Mouse (Mus musculus): ENCODE data around the gene L3hypdh.
"Not testable (repeated sequence)": the region's sequence is repeated elsewhere in the genome, so short reads cannot be mapped to it uniquely, and the experiment has no call there.

Gene L3hypdh

DNA sequence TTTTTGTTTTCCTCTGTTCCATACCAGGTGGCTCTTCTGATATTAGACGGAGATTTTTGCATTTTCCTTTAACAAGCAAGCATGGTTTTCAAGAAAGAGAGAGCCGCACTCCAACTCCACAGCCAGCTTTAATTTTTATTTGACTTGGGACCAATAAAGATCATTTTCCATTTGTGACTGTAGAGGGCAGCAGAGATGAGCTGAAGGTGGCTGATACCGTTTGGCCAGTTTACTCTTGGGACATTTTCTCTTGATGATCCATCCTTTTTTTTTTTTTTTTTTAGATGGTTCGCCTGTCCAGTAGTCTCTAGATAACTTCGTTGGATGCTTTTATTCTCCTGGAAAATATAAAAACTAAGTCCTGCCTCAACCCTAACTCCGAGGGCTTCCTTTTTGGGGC lies 31.9 kb downstream of the L3hypdh start:
- no peak for DNase-seq

DNA sequence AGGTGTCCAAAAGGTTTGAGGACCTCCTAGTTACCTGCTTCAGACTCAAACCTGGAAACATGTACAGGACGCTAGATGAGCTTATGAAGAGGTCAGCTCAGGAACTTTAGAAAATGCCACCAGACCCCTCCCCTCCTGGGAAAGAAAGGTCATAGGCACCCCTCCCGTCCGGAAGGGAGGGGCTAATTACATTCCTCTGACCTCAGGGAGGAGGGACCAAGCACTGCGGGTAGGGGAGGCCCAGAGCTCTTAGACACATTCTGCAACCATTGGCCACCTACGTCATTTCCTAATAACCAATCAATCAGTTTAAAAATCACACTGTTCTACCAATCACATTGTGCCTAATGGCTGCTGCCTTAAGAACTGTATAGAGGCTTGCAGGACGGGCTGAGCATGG lies 32.7 kb downstream of the L3hypdh start:
- no peak for DNase-seq

DNA sequence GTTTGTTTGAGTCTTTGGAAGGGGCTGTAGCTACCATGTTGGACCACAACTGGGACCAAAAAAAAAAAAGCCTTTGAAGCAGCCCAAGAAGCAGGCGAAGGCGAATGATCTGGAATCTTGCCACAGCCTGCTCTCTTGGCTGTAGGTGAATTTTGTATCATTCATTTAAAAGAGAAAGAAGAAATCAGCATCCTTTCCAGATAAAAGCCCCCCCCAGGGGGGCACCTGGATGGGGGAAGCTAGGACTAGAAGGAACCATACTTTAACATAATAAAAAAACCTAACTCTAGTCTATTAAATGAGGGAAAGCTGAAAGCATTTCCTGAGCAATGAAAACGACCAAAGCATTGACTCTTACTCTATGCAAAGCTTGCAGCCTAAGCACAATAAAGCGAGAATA lies 34.4 kb downstream of the L3hypdh start:
- no peak for DNase-seq

DNA sequence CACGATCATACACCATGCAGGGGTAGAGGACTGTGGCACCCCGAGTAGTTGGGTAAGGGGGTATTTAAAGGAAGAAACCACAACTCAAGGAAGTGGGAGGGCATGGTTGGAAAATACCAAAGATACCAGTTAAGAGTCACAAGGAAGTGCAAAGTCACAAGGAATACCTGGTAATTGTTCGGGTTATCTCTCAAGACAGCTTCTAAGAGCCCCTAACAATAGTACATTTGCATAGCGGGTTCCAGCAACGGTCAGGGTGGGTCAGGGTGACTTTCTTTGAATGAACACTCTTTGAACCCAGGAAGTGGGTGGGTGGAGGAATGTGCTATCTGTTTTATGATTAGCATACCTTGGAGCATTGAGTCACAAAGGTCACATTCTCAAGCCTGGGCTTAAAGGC lies 35.1 kb downstream of the L3hypdh start:
- DNase-seq = not testable (repeated sequence)

DNA sequence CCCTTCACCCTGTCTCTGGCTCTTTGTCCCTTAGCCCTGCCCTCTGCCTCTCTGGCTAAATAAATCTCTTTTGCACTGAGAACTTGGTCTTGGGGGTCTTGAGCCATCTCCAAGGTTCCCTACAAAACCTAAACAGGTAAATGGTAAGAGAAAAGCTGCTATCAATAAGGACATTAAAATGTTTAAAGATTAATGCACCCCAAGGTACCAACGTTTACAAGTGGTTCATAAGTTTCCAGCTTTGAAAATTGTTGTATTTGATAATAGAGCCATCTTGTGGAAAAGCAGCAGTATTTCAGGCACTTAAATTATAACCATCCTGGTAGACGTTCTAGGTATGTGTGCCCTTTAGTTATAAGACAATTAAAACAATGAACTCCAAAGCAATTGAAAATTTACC lies 37.7 kb downstream of the L3hypdh start:
- no peak for DNase-seq

DNA sequence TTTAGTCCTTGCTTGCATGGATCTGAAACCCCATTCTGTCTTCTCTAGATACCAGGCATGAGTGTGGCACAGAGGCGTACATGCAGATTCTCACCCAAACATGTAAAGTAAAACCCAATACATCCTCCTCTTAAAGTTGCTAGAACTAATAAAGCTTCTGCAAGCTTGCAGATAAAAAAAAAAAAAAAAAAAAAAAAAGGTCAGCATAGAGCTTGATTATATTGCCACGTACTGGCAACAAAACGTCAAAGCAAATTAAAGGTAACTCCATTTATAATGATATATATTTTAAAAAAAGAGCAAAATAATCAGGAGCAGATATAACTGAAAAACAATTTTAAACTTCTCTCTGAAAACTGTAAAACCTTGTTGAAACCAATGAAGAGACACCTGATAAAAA lies 44.0 kb downstream of the L3hypdh start:
- DNase-seq = no peak

DNA sequence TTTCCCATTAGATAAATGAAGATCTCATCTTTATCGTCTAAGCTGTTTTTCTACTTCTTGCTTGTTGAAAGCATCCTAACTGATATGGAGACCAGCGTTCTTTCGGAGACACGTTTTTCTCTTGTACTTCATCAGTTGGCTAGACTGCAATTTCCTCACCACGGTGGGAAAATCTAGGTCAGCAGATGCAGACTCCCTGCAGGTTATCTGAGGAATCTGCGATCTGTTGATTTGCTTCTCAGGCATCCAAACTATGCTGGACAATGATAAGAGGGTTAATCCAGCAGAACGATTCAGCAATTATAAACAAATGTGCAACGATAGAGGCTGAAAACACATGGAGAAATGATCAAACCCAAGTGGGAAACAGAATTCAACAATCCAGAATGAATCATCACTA lies 45.7 kb downstream of the L3hypdh start:
- DNase-seq = no peak

DNA sequence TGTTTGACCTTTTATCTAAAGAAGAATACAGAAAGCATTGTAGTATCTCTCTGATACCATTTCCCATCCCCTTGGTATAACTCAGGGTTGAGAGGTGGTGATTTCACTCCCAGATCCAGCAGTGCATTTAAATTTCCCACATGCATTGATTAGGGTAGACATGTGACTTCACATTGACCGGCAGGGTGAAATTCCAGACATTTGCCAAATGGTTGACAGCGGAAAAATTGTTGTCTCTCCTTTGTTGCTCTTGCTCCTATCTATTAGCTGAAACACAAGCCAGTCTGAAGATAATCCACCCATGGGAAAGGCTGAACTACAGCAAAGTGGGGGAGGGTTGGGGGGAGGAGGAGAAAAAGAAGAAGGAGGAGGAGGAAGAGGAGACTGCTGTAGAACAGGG lies 46.4 kb downstream of the L3hypdh start:
- DNase-seq = no peak

DNA sequence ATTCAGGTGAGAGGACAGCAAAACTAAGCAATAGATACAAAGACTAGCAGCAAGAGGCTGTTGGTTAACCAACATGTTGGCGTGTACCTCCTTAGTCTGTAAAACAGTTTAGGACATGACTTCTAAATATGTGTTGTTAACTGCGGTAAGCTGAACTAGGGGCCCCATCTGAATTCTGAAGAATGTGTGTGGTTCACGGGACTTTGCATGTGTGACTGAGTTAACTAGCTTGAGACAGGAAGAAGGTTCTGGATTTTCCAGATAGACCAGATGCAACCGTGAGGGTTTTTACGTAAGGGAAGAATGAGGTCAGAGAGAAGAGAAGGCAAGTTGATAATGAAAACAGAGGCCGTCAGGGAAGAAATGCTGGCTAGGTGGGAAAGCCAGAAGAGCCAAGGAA lies 48.2 kb downstream of the L3hypdh start:
- DNase-seq = no peak

DNA sequence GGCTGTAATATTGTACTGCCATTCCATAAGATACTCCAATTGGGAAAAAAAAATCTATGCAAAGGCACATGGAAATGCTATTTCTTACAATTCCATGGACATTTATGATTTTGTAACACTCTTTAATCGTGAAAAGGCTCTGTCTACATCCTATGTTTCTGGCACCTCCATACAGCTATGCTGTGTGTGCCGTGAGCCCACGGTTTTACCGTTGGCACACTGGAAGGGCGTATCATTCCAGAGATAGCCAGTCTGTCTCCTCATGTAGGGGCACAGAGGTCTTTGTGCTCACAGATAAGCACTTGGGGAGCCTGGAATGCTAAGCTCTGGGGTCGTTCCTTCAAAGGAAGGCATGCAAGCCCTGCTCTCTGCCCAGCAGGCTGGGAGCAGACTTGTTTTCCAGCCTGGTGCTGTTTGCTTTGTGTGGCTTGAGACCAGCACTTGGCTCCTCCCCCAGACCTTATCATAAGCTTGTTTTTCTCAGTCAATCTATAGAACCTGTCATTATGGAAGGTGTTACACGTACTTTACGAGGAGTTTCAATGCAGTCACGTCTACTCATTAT lies 49.1 kb downstream of the L3hypdh start:
- DNase-seq = no peak

DNA sequence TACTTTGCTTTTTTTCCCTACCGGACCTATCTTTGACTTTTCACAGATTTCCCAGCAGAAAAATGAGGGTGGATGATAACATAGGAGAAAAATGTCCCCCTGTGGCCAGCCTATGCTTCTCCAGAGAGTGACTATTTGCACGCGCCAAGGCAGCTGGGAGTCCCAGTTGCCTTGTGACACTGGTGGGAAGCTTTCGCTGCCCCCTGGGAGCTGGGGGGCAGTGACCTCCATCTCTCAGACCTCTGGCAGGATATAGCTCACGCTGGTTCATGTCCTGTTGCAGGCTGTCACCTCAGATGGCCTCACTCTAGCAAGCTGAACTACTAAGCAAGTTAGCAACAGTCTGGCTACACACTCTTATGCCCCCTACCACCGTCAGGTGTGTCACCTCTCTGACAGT lies 53.4 kb downstream of the L3hypdh start:
- DNase-seq = no peak

DNA sequence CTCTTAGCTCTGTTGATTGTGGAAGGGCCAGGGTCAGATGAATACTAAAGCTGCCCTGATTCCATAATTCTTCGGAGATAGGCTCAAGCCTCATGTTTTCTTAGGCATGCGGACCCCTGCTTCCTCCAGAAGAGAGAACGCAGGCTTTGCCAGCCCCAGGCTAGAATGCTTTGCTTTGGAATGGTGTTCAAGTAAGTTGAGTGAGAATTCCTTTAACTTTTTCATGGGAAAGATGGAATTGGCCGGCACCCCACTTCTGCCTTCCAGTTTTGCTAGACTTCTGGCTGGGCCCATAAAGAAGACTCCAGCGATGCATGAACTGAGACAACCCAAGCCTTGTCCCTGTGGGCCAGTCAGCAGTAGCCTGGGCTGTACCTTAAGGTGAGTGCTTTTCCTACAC lies 54.1 kb downstream of the L3hypdh start:
- no peak for DNase-seq

DNA sequence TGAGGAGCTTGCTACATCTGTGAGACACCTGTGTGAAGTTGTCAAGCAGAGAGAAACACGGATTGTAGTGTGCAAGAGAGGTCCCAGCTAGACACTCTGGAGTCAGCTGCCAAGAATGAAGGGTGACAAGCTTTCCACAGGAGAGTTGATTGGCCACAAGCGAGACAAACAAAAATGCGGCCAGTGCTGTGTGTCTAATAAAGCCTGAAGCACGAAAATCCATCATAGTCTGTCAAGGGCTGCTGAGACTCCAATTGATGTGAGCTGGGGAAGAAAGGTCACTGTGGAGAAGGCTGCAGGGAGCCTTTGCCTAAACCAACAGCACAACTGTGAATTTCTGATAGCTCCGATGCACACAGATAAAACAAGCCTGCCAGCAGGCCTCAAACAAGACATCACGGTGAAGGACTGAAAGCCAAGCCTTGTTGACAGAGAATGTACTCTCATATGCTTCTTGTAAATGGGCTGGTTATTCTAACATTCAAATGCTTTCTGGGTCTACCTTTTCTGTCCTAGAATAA lies 59.9 kb downstream of the L3hypdh start:
- DNase-seq = no peak

DNA sequence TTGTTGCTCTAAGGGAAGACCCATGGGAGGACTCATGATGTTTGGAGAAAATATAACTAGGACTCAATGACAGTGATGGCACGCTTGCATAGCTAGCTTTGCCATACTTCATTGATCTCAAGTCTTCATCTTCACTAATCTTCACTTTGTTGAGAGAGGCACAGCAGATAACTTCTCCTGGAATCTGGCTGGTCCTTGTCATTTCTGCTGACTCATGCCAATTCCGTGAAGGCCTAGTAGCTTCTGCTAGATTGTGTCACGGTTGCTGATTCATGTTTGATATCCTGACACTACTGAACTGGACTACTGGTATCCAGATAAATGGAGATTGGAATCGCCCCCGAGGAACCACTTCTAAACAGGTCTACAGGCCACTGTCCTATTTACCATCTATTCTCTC lies 61.7 kb downstream of the L3hypdh start:
- no peak for DNase-seq

Data from spleen, adult 18-20 months (tissue).